ENCODE assay signal across 32 mouse cellular contexts in the genomic region with DNA sequence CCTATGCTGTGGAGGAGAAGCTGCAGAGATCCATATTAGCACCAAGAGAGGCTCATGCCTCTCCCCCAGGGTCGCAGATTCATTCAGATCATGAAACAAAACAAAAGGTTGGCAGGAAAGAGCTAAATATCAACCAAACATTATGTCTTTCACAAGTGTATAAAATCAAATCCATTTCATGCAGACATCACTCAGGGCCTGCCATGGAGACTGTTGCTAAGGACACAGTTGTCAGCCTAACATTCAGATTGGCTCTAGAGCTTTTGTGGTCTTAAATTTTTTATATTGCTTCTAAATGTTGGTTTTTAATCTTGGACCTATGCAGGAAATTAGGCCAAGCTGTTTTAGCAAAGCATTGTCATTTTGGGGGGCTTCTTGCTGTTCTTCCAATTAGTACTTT. TPM values are rescaled to one million over a fixed set of nuclear protein-coding genes. Genes with fewer than 3 reads are reported as not detected.
"Had no signal": no experiment of that assay in that cellular context is flagged by ENCODE, and none has a peak within 500 bp of the region (broad histone marks: within the 10 kb centered on the region; RNA-seq: fewer than 3 reads in every experiment).

No protein-coding gene starts in this region.

- H3K9me3 ChIP-seq: limb, embryonic 13.5 days; liver, embryonic 12.5 days; liver, embryonic 15.5 days; lung, embryonic 15.5 days; megakaryocyte, embryonic 14.5 days; midbrain, embryonic 12.5 days had no signal

- ATAC-seq: intestine, embryonic 16.5 days; liver, embryonic 12.5 days had no signal

- H3K36me3 ChIP-seq: limb, embryonic 13.5 days; liver, embryonic 12.5 days; liver, embryonic 15.5 days; lung, embryonic 15.5 days; midbrain, embryonic 12.5 days had no signal

- DNase-seq: kidney, adult 18-20 months; kidney, adult 9 months; kidney, postnatal 14 days; kidney, postnatal 4 days; layer of hippocampus, adult 9-11 months; layer of hippocampus, postnatal 36 days; liver; lung, adult 18-20 months; lung, postnatal 10 days; lung, postnatal 36 days; right cerebral cortex, adult 18-20 months; right cerebral cortex, postnatal 14 days; right cerebral cortex, postnatal 4 days; thymus, adult 2 months; thymus, postnatal 14 days; thymus, postnatal 4 days had no signal

- H3K4me2 ChIP-seq: limb, embryonic 13.5 days; liver, embryonic 12.5 days; liver, embryonic 15.5 days; lung, embryonic 15.5 days; midbrain, embryonic 12.5 days had no signal

- H3K4me3 ChIP-seq: left cerebral cortex, adult 2 months; limb, embryonic 13.5 days; liver, embryonic 12.5 days; liver, embryonic 15.5 days; lung, embryonic 15.5 days; megakaryocyte, embryonic 14.5 days; midbrain, embryonic 12.5 days; myocyte had no signal

- H3K27ac ChIP-seq: left cerebral cortex, adult 2 months; limb, embryonic 13.5 days; liver, embryonic 12.5 days; liver, embryonic 15.5 days; lung, embryonic 15.5 days; midbrain, embryonic 12.5 days; stomach, postnatal 0 days had no signal

- H3K9ac ChIP-seq: limb, embryonic 13.5 days; liver, embryonic 12.5 days; liver, embryonic 15.5 days; lung, embryonic 15.5 days; midbrain, embryonic 12.5 days had no signal

- H3K4me1 ChIP-seq: limb, embryonic 13.5 days; liver, embryonic 12.5 days; liver, embryonic 15.5 days; lung, embryonic 15.5 days; megakaryocyte, embryonic 14.5 days; midbrain, embryonic 12.5 days had no signal

- H3K27me3 ChIP-seq: limb, embryonic 13.5 days; liver, embryonic 12.5 days; liver, embryonic 15.5 days; lung, embryonic 15.5 days; midbrain, embryonic 12.5 days had no signal

RNA-seq across cellular contexts. Expression of gene Ckmt2, which starts 8.1 kb away (rescaled TPM):
- total RNA-seq: left cerebral cortex, adult 2 months; left cerebral cortex, postnatal 10 days; left cerebral cortex, postnatal 36 days; monocyte, adult 5-6 weeks had no signal
- polyA plus RNA-seq: limb, embryonic 13.5 days; liver, embryonic 12.5 days; midbrain, embryonic 12.5 days; neural tube, embryonic 11.5 days; neural tube, embryonic 14.5 days; stomach, embryonic 14.5 days had no signal
